Mouse (Mus musculus) thymus, postnatal 14 days (tissue): ENCODE data around the gene Herc1.
"Not testable (repeated sequence)": the region's sequence is repeated elsewhere in the genome, so short reads cannot be mapped to it uniquely, and the experiment has no call there.

Source experiments
- DNase-seq: peaks from one replicate; pipeline ENCODE4 v3.0.0; 2021

The Herc1 gene

DNA sequence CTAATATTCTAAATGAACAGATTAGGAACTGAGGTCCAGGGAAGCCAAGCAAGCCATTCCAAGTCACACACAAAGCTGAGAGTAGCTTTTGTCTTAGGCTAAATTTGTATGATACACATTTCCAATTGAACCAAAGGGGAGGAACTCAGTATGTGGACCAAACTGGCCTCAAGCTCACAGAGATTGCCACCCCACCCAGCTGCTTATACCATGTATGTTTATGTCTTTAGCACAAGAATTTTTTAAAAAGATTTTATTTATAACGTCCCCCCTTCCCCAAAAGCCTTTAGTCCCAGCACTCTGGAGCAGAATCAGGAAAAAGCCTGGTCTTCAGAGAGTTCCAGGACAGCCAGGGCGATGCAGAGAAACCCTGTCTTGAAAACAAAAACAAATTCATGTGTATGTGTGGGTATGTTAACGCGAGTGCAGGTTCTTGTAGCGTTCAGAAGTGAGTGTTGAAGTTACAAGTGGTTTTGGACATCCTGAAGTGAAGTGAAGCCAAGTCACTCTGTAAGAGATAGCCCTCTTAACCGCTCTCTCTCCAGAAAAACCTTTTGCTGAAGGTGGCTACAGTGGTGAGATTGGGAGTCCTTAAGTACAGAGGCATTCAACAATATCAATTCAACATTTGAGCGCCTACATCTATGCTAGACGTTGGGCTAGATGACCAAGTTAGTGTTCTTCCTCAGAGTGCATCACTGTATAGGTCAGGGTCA, 948 bp upstream of the Herc1 start:
- DNase-seq = no peak

- peak; percentile 53 for DNase-seq
Measured at GRCm38 (mm10) chr9:66350788-66351430, 659 bp downstream of the Herc1 start.

- DNase-seq = no peak
Measured at GRCm38 (mm10) chr9:66352704-66353103, 2.5 kb downstream of the Herc1 start.

DNA sequence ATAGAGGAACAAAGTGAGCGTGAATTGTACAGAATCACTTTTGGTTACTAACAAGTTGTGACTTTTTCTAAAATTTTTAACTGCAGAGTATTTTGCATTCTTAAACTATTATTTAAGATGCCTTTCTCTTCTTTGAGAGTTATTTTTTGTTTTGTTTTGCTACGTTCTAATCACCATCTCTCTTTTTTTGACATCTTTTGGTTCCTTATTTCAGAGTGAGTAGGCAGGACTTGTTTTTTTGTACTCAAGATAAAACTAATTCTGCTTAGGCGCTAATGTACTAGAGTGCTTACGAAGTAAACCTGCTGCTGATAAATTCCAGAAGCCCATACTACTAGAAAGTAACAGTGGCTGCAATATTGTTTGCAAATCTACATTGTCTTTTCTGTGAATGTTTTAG, 8.9 kb downstream of the Herc1 start:
- no peak for DNase-seq

DNA sequence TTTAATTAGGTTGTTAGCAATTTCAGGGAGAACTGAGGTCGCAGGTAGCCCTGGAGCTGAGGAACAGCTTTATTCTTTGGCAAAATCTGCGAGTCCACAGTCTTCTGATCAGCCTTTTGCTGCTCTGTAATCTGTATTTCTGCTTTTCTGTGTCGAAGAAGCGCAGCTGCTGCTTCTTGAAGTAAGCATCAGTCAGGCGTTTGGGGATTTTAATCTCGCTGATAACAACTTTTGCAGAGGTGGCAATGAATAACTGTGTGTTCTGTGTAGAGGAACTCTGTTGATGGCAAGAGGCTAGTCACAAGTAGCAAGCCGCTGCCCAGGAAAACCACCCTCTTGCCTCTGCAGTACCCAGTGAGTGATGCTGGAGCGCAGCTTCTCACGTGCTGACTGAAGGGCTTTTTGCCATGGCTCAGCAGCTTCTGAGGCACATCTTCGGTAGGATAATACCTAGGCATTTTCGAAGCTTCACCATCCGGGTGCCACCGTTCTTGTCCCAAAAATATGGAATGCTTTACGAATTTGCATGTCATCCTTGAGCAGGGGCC, 10.0 kb downstream of the Herc1 start:
- no peak for DNase-seq

GRCm38 (mm10) chr9:66368890-66369433, 18.7 kb downstream of the Herc1 start:
- no peak for DNase-seq

DNA sequence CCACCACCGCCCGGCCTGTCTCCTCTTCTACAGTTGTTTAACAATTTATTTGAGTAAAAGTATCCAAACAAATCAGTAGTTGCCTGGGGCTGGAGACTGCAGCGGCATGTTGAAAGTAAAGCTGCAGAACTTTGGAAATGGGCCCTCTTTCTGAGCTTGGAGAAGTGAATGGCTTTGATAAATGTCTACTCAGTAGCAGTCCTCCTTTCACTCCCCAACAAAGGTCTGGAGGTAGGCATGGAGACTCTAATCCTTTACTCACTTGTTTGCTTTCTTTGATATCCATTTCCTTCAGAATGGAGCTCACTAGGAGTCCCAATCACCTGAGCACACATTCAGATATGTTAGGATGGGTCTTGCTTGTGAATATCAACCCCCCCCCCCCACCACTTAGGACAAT, 20.1 kb downstream of the Herc1 start:
- no peak for DNase-seq

DNA sequence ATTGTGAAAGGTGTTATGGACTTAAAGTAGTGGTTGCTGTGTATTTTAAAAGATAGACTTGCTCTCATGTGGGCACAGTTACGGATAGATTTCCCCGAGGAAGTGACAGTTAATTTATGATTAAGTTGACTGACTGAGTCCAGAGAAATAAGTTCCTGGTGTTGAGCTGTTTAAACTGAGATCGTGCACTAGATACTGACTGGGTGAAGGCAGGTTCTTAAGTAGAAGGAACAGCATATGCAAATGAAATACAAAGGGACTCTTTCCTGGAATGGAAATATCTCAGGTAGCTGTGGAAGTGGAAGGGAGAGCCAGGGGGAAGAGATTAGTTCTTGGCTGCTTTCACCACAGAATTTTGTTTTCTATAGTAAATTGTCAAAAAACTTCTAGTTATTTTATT, 20.6 kb downstream of the Herc1 start:
- DNase-seq = no peak

GRCm38 (mm10) chr9:66373432-66373831, 23.2 kb downstream of the Herc1 start:
- DNase-seq = no peak

GRCm38 (mm10) chr9:66374495-66375478, 24.5 kb downstream of the Herc1 start:
- DNase-seq = no peak

GRCm38 (mm10) chr9:66383417-66383816, 33.2 kb downstream of the Herc1 start:
- no peak for DNase-seq

DNA sequence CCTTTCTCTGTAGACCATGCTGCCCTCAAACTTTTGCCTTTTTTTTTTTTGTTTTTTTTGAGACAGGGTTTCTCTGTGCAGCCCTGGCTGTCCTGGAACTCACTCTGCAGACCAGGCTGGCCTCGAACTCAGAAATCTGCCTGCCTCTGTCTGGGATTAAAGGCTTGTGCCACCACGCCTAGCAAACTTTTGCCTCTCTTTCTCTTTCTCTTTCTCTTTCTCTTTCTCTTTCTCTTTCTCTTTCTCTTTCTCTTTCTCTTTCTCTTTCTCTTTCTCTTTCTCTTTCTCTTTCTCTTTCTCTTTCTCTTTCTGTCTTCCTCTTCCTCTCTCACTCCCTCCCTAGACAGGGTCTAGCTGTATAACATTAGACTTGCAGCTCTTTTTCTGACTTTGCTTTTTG, 40.1 kb downstream of the Herc1 start:
- DNase-seq = not testable (repeated sequence)

DNA sequence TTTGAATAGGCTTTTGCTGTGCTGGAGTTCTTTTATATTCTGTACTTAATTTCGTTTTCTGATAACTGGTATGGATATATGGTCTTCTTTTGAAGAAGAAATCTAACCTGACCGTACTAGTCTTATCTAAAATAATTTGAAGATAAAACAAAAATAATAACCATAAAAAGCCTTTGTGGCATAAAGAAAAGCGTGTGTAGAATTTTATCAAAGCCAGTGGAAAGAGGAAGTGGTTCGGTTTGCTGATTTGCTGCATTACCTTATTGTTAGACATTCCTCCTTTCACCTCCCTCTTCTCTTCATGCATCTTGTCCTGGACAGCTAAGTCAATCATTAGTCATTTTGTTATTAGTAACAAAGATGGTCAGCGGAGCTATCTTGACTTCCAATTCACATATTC, 43.1 kb downstream of the Herc1 start:
- no peak for DNase-seq

DNA sequence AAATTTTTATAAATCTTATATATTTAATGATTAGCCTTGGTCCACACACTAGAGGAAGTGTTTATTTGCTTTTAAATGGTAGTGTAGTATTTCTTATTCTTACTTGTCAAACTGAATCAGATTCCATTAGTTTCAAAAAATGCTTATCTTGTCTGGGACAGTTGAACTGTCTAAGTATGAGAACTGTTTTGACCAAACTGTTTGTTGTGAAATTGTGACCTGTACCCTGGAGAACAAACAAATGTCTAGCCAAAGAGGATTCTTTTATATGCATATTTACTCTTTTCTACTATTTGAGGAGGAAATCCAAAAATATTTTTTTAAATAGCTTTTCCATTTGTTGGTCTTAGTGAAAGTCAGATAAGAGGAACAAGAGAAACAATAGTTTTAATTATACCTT, 73.2 kb downstream of the Herc1 start:
- no peak for DNase-seq

- DNase-seq = no peak
Measured at GRCm38 (mm10) chr9:66440007-66440406, 89.8 kb downstream of the Herc1 start.

- no peak for DNase-seq
Measured at GRCm38 (mm10) chr9:66448253-66448652, 98.0 kb downstream of the Herc1 start.

DNA sequence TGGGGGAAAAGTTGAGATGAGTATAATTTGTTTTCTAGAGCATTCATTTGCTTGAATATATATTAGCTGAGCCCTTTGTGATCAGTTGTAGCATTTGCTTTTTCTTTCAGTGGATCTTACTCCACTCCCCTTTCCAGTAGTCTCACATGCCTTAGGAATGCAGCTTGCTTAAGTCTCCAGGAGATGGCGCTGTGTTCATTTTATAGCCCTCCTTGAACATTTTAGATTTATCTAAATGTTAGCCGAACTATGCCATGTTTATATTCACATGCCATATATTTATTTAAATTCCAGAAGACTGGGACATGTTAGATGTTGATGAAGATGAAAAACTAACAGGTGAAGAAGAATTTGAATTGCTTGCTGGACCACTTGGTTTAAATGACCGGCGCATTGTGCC, 114.8 kb downstream of the Herc1 start:
- DNase-seq = peak; percentile 59

DNA sequence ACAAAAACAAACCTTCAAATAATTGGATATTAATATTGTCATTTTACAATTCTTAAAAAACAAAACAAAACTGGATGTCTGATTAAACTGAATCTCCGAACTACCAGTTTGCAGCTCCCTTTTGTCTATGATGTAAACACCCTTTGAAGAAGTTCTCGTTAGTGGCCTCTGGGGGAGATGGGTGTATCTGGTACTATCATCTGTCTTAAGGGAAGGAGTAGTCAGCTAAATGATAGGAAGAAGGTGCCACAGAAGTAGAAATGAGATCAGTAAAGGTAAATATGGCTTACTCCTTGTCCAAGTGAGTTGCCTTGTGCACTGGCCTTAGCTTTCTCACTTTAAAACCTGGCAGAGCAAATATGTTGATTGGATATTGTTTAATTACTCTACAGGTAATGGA, 127.5 kb downstream of the Herc1 start:
- no peak for DNase-seq

- DNase-seq = no peak
Measured at GRCm38 (mm10) chr9:66483429-66483828, 133.2 kb downstream of the Herc1 start.

- DNase-seq = no peak
Measured at GRCm38 (mm10) chr9:66488786-66489185, 138.5 kb downstream of the Herc1 start.

DNA sequence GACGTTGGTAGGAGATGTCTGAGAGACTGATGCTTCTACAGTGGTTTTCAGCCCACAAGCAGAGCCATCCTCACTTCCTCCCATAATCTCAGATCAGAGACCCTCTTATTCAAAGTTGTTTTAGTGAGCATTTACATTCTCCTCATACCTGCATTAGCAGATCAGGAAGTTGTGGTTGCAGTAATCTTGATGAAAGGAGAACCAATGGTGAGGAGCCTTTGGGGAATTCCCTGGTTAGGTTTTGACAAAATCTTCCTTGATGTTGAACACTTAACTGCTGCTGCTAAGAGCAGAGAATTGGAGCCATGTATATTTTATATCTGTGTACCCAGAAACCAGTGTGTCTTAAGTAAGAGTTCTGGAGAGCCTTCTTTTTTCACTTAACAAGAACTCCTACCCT, 142.1 kb downstream of the Herc1 start:
- peak; percentile 7 for DNase-seq

DNA sequence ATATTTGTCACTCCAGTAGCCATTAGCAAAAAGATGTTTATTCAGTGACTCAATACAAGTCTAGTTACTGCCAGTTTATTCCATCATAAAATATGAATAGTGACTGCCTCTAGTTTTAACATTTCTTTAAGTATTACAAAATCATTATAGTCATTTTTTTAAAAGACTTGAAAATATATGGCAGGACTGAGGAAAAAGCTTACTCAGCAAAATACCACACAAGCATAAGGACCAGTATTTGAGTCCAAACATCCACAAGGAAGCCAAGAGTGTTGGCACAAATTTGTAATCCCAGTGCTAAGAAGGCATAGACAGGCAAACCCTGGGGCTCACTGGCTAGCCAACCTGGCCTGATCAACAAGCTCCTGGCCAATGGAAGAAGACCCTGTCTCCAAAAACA, 143.7 kb downstream of the Herc1 start:
- DNase-seq = no peak

DNA sequence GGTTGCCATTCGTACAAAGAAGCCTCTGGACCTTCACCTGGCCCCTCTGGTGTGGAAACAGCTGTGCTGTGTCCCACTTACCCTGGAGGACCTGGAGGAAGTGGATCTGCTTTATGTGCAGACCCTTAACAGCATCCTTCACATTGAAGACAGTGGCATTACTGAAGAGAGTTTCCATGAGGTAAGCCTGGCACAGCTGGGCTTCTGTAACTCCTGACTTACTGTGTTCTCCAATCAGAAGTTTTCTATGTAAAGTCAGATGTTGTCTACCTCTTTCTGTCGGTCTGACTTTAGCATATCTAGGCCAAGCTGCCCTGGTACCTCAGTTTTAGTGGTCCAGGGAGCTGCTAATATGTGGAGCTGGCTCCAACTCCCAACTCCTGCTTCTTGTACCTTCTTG, 151.0 kb downstream of the Herc1 start:
- DNase-seq = peak; percentile 28
